20 mouse cellular contexts compared by ENCODE assay signal in genomic region chr14:59727016-59727415, GRCm38 (mm10).
A peak's percentile ranks its signal among the peaks of the same experiment; 100 is the strongest.
DNase-seq lines count a peak whose midpoint lies in the region; ATAC-seq lines count a peak whose summit lies in the region.
"Had no signal": no experiment of that assay in that cellular context is flagged by ENCODE, and none has a peak within 500 bp of the region (broad histone marks: within the 10 kb centered on the region; RNA-seq: fewer than 3 reads in every experiment).

No protein-coding gene starts in this region.

- H3K36me3 ChIP-seq in embryonic facial prominence, embryonic 14.5 days (ENCODE audit: control insufficient read depth, insufficient read depth, low read length), result no peaks in the 10 kb centered on the region
- no peaks in the 10 kb centered on the region for H3K36me3 ChIP-seq in embryonic facial prominence, embryonic 10.5 days (replicated peaks)
- H3K36me3 ChIP-seq: forebrain, embryonic 15.5 days; heart, embryonic 15.5 days; hindbrain, embryonic 10.5 days; intestine, embryonic 15.5 days had no signal

- H3K9me3 ChIP-seq in embryonic facial prominence, embryonic 14.5 days (ENCODE audit: control insufficient read depth, low read length), result no peaks in the 10 kb centered on the region
- H3K9me3 ChIP-seq in embryonic facial prominence, embryonic 10.5 days, result no peaks in the 10 kb centered on the region
- H3K9me3 ChIP-seq: forebrain, embryonic 15.5 days; heart, embryonic 15.5 days; hindbrain, embryonic 10.5 days; intestine, embryonic 15.5 days had no signal

- no peak overlapping the region for H3K27ac ChIP-seq in embryonic facial prominence, embryonic 14.5 days (replicated peaks; ENCODE audit: low read depth, low read length)
- H3K27ac ChIP-seq in embryonic facial prominence, embryonic 10.5 days (replicated peaks), result no peak overlapping the region
- H3K27ac ChIP-seq: forebrain, embryonic 15.5 days; heart, adult 2 months; heart, embryonic 15.5 days; hindbrain, embryonic 10.5 days; hindbrain, embryonic 14.5 days; intestine, embryonic 15.5 days had no signal

- ATAC-seq in embryonic facial prominence, embryonic 14.5 days (ENCODE audit: low read depth), result no peak
- ATAC-seq: activated CD4-positive, CD25-positive, alpha-beta regulatory T cell, adult 4 months; forebrain, embryonic 15.5 days; intestine, embryonic 15.5 days; Patski had no signal

- no peak overlapping the region for H3K9ac ChIP-seq in embryonic facial prominence, embryonic 14.5 days (ENCODE audit: low read depth, low read length)
- H3K9ac ChIP-seq: forebrain, embryonic 15.5 days; heart, embryonic 15.5 days; hindbrain, embryonic 14.5 days; intestine, embryonic 15.5 days had no signal

- H3K27me3 ChIP-seq in embryonic facial prominence, embryonic 14.5 days (replicated peaks; ENCODE audit: control insufficient read depth, insufficient read depth, low read length), result no peaks in the 10 kb centered on the region
- peaks cover 20% of the 10 kb centered on the region for H3K27me3 ChIP-seq in embryonic facial prominence, embryonic 10.5 days (replicated peaks; ENCODE audit: low read depth, poor library complexity, severe bottlenecking)
- H3K27me3 ChIP-seq: CH12.LX; forebrain, embryonic 15.5 days; heart, embryonic 15.5 days; intestine, embryonic 15.5 days had no signal

- H3K4me2 ChIP-seq in embryonic facial prominence, embryonic 14.5 days (ENCODE audit: low read depth, low read length), result no peak overlapping the region
- H3K4me2 ChIP-seq: forebrain, embryonic 15.5 days; heart, embryonic 11.5 days; heart, embryonic 15.5 days; hindbrain, embryonic 14.5 days; intestine, embryonic 15.5 days had no signal

- peak; percentile 43 for DNase-seq in embryonic facial prominence, embryonic 14.5 days (ENCODE audit: low spot score)
- DNase-seq in embryonic facial prominence, embryonic 10.5 days (ENCODE audit: low spot score), result no peak
- DNase-seq in heart, adult 11 months, result peak; percentile 18
- DNase-seq in heart, postnatal 10 days, result no peak
- peak; percentile 16 for DNase-seq in left cerebral cortex, postnatal 4 days
- no peak for DNase-seq in left cerebral cortex, adult 11 months (ENCODE audit: low spot score)
- DNase-seq in frontal cortex, postnatal 36 days (ENCODE audit: low spot score in 2 of 2), result no peak
- DNase-seq: adrenal gland, postnatal 14 days; cerebellum, adult 18-20 months; cerebellum, adult 9-11 months; heart, adult 2 months had no signal

- 55% methylated on average over 4 of the region's 4 CpGs for WGBS in embryonic facial prominence, embryonic 14.5 days
- WGBS in embryonic facial prominence, embryonic 10.5 days, result 71% methylated on average over 4 of the region's 4 CpGs

- no peaks in the 10 kb centered on the region for H3K4me1 ChIP-seq in embryonic facial prominence, embryonic 14.5 days (ENCODE audit: control insufficient read depth, insufficient read depth, low read length)
- H3K4me1 ChIP-seq in embryonic facial prominence, embryonic 10.5 days, result peaks cover 2% of the 10 kb centered on the region
- H3K4me1 ChIP-seq: heart, embryonic 15.5 days had no signal

- no peak overlapping the region for H3K4me3 ChIP-seq in embryonic facial prominence, embryonic 14.5 days (ENCODE audit: low read depth, low read length)
- H3K4me3 ChIP-seq in embryonic facial prominence, embryonic 10.5 days, result no peak overlapping the region
- H3K4me3 ChIP-seq: forebrain, embryonic 15.5 days; heart, adult 2 months; heart, embryonic 15.5 days; hindbrain, embryonic 10.5 days; intestine, embryonic 15.5 days had no signal

- intact Hi-C loops in heart, postnatal 10 days (cut with DNase I), result no loop called here
- intact Hi-C loops in left cerebral cortex, postnatal 4 days (cut with DNase I), result no loop called here

Comparison
In these comparisons a context has a peak if more than half of its experiments do, and no peak if none do; other contexts are left out.
1. DNase-seq: peak in embryonic facial prominence, embryonic 14.5 days (single experiment), heart, adult 11 months (single experiment) and left cerebral cortex, postnatal 4 days (single experiment); none in embryonic facial prominence, embryonic 10.5 days (single experiment), heart, postnatal 10 days (0 of 2), left cerebral cortex, adult 11 months (single experiment) and frontal cortex, postnatal 36 days (0 of 2).